Mouse (Mus musculus): ENCODE data around the gene Slc25a53. TPM values are rescaled to one million over a fixed set of nuclear protein-coding genes. Genes with fewer than 3 reads are reported as not detected.

Slc25a53 gene
- total RNA-seq (2021) = 1 to 10 TPM; 2.9 to 4.2 TPM
- long read RNA-seq, experiment 1, partial matches to known transcripts = 0 of 2 reads
- long read RNA-seq, experiment 1, other reads (novel, unspliced or antisense) = 1 of 2 reads
- long read RNA-seq, experiment 2, partial matches to known transcripts = 0 of 2 reads
- long read RNA-seq, experiment 2, other reads (novel, unspliced or antisense) = 2 of 2 reads

DNA sequence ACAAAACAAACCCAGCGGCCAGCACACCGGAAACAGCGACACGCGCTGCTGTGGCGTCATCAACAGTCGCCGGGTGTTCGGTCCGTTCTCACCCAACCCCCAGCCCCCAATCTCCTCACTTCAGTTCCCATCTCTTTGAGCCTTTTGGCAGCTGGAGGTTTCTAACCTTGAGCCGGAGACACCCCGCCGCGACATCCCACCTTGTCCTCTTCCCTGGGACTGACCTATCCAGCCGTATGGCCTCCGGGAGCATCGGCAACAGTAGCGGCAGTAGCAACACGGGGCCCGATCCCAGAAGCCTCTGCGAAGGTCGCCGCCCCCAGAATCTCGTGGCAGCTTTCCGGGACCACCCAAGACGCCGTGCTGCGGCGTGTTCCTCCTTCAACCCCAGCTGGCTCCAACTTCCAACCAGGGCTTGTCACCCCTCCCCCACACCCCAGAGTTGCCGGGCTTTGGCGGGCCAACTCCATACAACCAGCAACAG is at the start of gene Slc25a53:
Slc25a53 (minus strand) TSS at position 303 of the 484 bp plus-strand sequence.
- peak; percentile 90 for DNase-seq
- intact Hi-C loops (cut with DNase I; ENCODE audit: low total_unique reads) = no loop called here

GRCm38 (mm10) chrX:137063202-137063601 is 25.1 kb upstream of the Slc25a53 start:
- intact Hi-C loops (cut with DNase I; ENCODE audit: low total_unique reads) = no loop called here

DNA sequence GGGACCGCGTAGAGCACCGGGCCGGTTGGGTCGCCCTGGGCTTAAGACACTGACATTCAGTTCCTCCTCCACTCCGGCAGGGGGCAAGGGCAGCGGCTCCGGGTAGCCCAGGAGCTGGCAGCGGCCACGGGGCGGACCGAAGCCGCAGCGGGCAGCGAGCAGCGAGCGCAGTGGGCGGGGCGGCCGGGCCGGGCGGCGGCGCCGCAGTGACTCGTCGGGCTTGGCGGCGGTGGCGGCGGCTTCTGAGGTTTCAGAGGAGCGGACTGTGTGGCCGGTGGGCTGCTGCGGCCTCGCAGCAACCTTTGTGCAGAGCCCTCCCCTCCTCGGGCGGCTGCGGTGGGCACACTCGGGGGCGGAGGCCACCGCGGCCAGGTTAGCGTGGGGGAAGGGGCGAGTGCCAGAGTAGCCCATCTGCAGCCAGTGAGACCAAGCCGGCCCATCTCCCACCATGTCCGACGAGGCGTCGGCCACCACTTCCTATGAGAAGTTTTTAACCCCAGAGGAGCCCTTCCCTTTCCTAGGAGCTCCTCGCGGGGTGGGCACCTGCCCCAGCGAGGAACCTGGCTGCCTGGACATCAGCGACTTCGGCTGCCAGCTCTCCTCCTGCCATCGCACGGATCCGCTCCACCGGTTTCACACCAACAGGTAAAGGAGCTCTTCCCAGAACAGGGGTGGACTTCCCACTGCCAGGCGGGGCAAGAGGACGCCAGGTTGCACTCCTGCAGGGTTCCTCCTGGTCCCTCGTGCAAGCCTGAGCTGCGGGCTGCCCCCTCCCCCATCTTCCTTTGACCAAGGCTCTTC is 11.5 kb upstream of the Slc25a53 start, which contains the start of gene Fam199x:
Fam199x (plus strand) TSS at position 170 of the 801 bp plus-strand sequence.
- peak; percentile 81 for DNase-seq
- intact Hi-C loops (cut with DNase I; ENCODE audit: low total_unique reads) = no loop called here

More at GRCm38 (mm10) chrX:137063202-137063601, 25.1 kb upstream of the Slc25a53 start:
- DNase-seq = no peak

GRCm38 (mm10) chrX:137049060-137049424 is 10.9 kb upstream of the Slc25a53 start:
- no peak for DNase-seq
- intact Hi-C loops (cut with DNase I; ENCODE audit: low total_unique reads) = no loop called here

- intact Hi-C loops (cut with DNase I; ENCODE audit: low total_unique reads) = no loop called here
- DNase-seq = no peak
These were observed 400 bp upstream of the Slc25a53 start for GRCm38 (mm10) chrX:137038502-137038901.

- intact Hi-C loops (cut with DNase I; ENCODE audit: low total_unique reads) = no loop called here
These were observed 567 bp downstream of the Slc25a53 start for GRCm38 (mm10) chrX:137037470-137037999.

DNA sequence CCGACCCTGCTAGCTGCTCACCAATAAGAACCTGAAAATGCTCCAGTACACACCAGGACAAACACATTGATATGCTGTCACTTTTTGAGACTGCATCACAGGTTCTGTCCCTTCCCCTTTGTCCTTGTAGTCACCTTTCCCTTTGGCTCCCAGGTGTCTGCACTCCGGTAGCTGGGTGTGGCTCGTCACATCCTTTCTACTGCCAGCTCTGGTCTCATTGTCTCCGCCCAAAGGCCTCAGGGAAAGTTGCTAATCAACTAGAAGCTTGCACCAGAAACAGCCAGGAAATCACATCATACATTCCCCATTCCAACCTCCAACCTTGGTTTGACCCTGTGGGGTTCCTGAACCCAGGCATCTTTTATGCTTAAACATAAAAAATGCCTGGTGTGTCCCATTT is 3.8 kb downstream of the Slc25a53 start:
- intact Hi-C loops (cut with DNase I; ENCODE audit: low total_unique reads) = no loop called here
- no peak for DNase-seq

More at GRCm38 (mm10) chrX:137037470-137037999, 567 bp downstream of the Slc25a53 start:
- DNase-seq = no peak

DNA sequence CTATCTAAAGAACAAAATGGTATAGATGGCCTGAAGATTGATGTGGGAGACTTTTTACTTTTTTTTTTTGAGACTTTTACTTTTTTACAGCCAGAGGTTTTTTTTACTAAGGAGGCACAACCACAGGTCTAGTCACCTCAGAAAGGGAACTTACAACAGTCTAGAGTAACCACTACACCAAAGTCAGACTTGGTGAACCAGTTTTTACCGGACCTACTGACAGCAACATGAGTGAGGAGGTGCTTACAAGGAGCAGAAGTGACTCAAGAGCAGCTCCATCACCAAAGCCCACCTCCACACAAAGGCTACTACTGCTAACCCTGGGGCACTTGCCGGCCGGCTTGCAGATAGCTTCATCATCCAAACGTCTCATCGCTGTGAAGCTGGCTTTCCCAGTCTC is 6.4 kb downstream of the Slc25a53 start:
- DNase-seq = no peak
- intact Hi-C loops (cut with DNase I; ENCODE audit: low total_unique reads) = no loop called here

GRCm38 (mm10) chrX:137030916-137031315 is 7.2 kb downstream of the Slc25a53 start:
- DNase-seq = no peak
- intact Hi-C loops (cut with DNase I; ENCODE audit: low total_unique reads) = no loop called here

DNA sequence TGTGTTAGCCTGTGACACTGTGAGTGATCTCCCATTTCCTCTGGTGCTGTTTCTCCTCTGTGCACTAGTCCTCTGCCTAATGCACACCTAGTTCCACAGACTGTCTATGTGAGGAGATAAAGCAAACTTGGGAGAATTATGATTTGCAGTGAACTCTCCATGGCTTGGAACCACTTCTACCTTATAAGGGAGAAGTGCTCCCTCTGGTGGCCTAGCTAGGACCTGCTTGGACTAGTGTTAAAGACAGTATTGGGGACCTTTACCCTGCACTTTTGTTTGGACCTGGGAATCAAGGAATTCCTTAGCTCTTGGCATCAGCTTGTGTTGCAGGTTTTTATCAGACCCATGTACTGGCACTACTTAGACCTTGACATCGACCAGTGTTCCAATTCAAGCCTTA is 18.8 kb downstream of the Slc25a53 start:
- DNase-seq = peak; percentile 33
- intact Hi-C loops (cut with DNase I; ENCODE audit: low total_unique reads) = no loop called here

GRCm38 (mm10) chrX:137017668-137018067 is 20.4 kb downstream of the Slc25a53 start:
- DNase-seq = no peak
- intact Hi-C loops (cut with DNase I; ENCODE audit: low total_unique reads) = no loop called here

DNA sequence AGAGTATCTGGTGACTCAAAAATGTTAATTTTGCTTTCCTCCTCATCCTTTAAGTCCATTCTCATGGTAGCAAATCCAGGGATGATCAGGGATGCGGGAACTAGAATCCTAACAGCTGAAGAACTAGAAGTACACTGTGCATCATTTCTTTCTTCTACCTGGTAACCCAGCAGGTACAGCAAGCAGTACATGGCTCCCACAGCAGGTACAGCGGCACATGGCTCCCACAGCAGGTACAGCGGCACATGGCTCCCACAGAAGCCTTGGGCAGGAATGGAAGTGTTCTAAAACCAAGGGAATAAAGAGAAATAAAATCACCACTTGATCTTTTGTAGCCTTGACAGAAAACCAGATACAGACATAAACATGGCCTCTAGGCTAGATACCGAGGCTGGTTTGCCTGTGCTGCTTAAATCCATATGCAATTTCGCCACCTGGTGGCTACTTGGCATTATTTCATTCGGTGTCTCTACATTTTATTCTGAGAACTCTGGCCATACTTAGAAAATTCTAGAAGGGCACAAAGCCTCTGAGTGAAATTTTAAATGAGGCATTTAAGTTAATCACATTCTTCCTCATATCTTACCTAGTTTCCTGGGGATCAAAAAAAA is 22.9 kb downstream of the Slc25a53 start:
- DNase-seq = no peak
- intact Hi-C loops (cut with DNase I; ENCODE audit: low total_unique reads) = no loop called here

DNA sequence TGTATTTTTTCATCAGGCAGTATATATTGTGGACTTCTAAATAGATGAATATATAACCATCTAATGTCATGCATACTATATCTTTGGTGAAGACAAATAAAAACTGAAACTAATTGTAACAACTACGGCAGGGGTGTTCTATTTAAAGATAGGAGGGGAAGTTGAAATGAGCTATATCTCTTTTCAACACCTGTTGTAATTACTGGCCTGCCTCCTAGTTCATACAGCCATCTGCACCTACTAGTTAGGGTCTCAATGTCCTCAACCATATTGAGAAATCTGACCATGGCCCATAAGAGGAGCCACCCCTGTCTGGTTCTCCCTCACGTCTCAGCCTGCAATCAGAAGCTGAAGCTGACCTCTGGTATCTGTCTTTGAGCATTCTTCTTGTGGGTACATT is 41.8 kb downstream of the Slc25a53 start:
- no peak for DNase-seq
- intact Hi-C loops (cut with DNase I; ENCODE audit: low total_unique reads) = no loop called here

- intact Hi-C loops (cut with DNase I; ENCODE audit: low total_unique reads) = no loop called here
- no peak for DNase-seq
These were observed 44.5 kb downstream of the Slc25a53 start for GRCm38 (mm10) chrX:136993641-136994040.

- intact Hi-C loops (cut with DNase I; ENCODE audit: low total_unique reads) = no loop called here
- peak; percentile 28 for DNase-seq
These were observed 45.0 kb downstream of the Slc25a53 start, which contains the start of gene Zcchc18 for GRCm38 (mm10) chrX:136992978-136993547. Gene Zcchc18, plus strand, starts transcription at chrX:136993155.

DNA sequence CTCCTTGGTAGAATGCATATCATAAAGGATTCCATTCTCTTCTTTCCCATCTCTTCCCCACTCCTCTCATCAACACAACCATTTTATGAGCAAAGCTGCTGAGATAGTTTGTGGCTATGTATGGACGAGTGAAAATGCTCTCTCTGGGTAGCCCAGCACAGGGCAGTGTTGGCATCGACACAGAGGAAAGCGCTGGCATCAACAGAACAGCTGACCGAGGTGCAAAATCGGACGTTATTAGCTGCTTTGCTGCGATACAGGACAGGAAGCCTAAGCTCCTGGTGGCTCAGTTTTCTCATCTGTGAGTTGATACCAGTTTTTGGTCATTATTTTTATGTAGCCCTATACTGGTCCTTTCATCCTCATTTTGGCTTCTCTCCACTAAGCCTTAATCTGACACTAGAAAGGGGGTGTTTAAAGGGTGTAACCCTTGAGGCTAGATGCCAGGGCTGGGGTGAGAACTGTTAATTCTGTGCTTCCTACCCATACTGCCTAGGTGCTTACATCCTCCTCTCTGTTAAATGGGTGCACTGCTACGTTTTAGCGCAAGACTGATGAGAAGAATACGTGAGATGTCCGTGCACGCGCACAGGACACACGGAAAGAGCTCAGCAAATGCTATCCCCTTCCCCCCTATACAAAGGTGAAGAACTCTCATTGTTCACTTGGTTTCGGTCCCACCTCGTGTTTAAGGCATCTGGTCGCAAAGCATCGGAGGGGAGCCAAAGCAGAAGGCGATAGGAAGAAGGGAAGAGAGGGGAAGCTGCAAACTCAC is 45.7 kb downstream of the Slc25a53 start:
- DNase-seq = no peak
- intact Hi-C loops (cut with DNase I; ENCODE audit: low total_unique reads) = no loop called here

- DNase-seq = no peak
These were observed 46.8 kb downstream of the Slc25a53 start for GRCm38 (mm10) chrX:136991274-136991673.

GRCm38 (mm10) chrX:136986039-136986438 is 52.1 kb downstream of the Slc25a53 start:
- intact Hi-C loops (cut with DNase I; ENCODE audit: low total_unique reads) = no loop called here
- DNase-seq = no peak

More at GRCm38 (mm10) chrX:136991274-136991673, 46.8 kb downstream of the Slc25a53 start:
- intact Hi-C loops (cut with DNase I; ENCODE audit: low total_unique reads) = no loop called here

DNA sequence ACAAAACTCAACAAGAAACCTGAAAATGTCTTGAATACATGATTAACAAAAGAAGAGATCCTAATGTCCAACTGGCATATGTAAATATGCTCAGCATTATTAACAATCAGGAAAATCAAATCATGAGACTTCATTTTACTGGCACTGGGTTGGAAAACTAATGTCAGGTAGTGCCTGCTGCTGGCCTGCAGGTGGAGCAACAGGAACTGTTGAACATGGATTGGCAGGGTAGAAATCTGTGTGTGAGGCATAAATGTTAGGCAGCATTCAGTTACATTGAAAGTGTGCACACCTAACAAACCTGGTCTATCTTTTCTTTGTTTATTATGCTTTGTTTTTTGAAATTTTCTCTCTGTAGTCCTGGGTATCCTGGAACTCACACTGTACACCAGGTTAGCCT is 59.5 kb downstream of the Slc25a53 start:
- DNase-seq = no peak
- intact Hi-C loops (cut with DNase I; ENCODE audit: low total_unique reads) = no loop called here
